ENCODE assay signal across 31 mouse cellular contexts in the genomic region with DNA sequence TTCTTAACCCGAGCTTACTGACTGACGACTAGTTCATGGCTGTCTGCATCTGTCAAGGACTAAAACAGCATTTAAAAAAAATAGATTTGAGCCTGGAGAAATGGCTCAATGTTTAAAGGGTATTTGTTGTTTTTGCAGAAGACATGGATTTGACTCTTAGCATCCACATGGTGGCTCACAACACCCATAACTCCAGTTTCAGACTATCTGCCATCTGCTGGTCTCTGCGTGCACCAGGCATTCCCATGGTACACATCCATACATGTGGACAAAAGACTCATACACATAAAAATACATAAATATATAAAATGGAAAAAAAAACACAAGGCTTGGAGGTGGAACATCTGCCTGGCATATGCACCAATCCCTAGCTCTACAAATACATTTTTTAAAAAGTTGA. TPM values are rescaled to one million over a fixed set of nuclear protein-coding genes. Genes with fewer than 3 reads are reported as not detected.
DNase-seq lines count a peak whose midpoint lies in the region; ATAC-seq and TF ChIP-seq lines count a peak whose summit lies in the region.
"Had no signal": no experiment of that assay in that cellular context is flagged by ENCODE, and none has a peak within 500 bp of the region (broad histone marks: within the 10 kb centered on the region; RNA-seq: fewer than 3 reads in every experiment).

No protein-coding gene starts in this region.

- TF ChIP-seq CTCF in forebrain, postnatal 0 days (IDR thresholded peaks at IDR 0.05; ENCODE audit: low read depth): peak; percentile 52
- TF ChIP-seq CTCF in kidney, adult 2 months (conservative IDR thresholded peaks at IDR 0.05; ENCODE audit: insufficient read depth, insufficient read length, low read depth, low read length): peak; percentile 29
- TF ChIP-seq CTCF in cortical plate, adult 2 months (IDR thresholded peaks at IDR 0.05; ENCODE audit: extremely low read depth, insufficient read depth, low read length): peak; percentile 39; the same call in 1 of the 2 replicates

- H3K27ac ChIP-seq in forebrain, postnatal 0 days (ENCODE audit: low read depth, low read length): no peak overlapping the region
- H3K27ac ChIP-seq in forebrain, embryonic 15.5 days (replicated peaks): no peak overlapping the region
- H3K27ac ChIP-seq in kidney, adult 2 months (ENCODE audit: insufficient read depth, low read depth, low read length): no peak overlapping the region
- H3K27ac ChIP-seq in cortical plate, adult 2 months (ENCODE audit: insufficient read depth, low read length): no peak overlapping the region
- H3K27ac ChIP-seq: embryonic facial prominence, embryonic 13.5 days; heart, embryonic 10.5 days; limb, embryonic 15.5 days; liver, embryonic 15.5 days had no signal

- H3K27me3 ChIP-seq in forebrain, postnatal 0 days (ENCODE audit: insufficient read depth, low read length): no peaks in the 10 kb centered on the region
- no peaks in the 10 kb centered on the region for H3K27me3 ChIP-seq in forebrain, embryonic 15.5 days
- H3K27me3 ChIP-seq in kidney, adult 2 months (replicated peaks; ENCODE audit: control insufficient read depth, insufficient read depth, low read length): no peaks in the 10 kb centered on the region
- H3K27me3 ChIP-seq: embryonic facial prominence, embryonic 13.5 days; limb, embryonic 15.5 days; liver, embryonic 15.5 days; Patski had no signal

- 0 out of 2 replicates have a peak, but pooled peaks have one; percentile 42 for ATAC-seq in forebrain, postnatal 0 days
- no peak for ATAC-seq in forebrain, embryonic 15.5 days (replicated peaks)
- ATAC-seq: CD4-positive, CD25-positive, alpha-beta regulatory T cell, adult 4 months; forebrain, embryonic 16.5 days; Patski had no signal

- H3K36me3 ChIP-seq in forebrain, postnatal 0 days (ENCODE audit: insufficient read depth): peaks cover 64% of the 10 kb centered on the region
- peaks cover 70% of the 10 kb centered on the region for H3K36me3 ChIP-seq in forebrain, embryonic 15.5 days
- peaks cover 11% of the 10 kb centered on the region for H3K36me3 ChIP-seq in kidney, adult 2 months (ENCODE audit: control insufficient read depth, insufficient read depth, low read length)

- H3K9me3 ChIP-seq in forebrain, postnatal 0 days (ENCODE audit: low read length): no peaks in the 10 kb centered on the region
- no peaks in the 10 kb centered on the region for H3K9me3 ChIP-seq in forebrain, embryonic 15.5 days
- H3K9me3 ChIP-seq: embryonic facial prominence, embryonic 13.5 days; heart, embryonic 10.5 days; limb, embryonic 15.5 days; liver, embryonic 15.5 days had no signal

- H3K9ac ChIP-seq in forebrain, postnatal 0 days: no peak overlapping the region
- H3K9ac ChIP-seq in forebrain, embryonic 15.5 days (replicated peaks): no peak overlapping the region
- H3K9ac ChIP-seq: embryonic facial prominence, embryonic 13.5 days; limb, embryonic 15.5 days; liver, embryonic 15.5 days had no signal

- WGBS in forebrain, postnatal 0 days: 95% methylated on average over 3 of the region's 3 CpGs
- 94% methylated on average over 3 of the region's 3 CpGs for WGBS in forebrain, embryonic 15.5 days
- WGBS in kidney, adult 2 months: 85% methylated on average over 3 of the region's 3 CpGs

- DNase-seq in forebrain, postnatal 0 days: peak; percentile 20
- DNase-seq in kidney, adult 2 months: no peak
- DNase-seq in kidney, postnatal 10 days: no peak
- DNase-seq in 3T3-L1 (ENCODE audit: low read depth, low spot score) (peak; percentile 9), liver (no peak)
- DNase-seq: adrenal gland, postnatal 36 days; cerebellum, adult 11-12 months; cerebellum, postnatal 14 days; embryo, embryonic 11 days; gastrocnemius, postnatal 36 days; kidney, adult 8-10 months; kidney, postnatal 25 days; left cerebral cortex, postnatal 4 days; lung, postnatal 10 days; thymus, adult 2 months; thymus, postnatal 4 days had no signal

- no peak overlapping the region for H3K4me3 ChIP-seq in forebrain, postnatal 0 days (ENCODE audit: low read depth, low read length)
- no peak overlapping the region for H3K4me3 ChIP-seq in forebrain, embryonic 15.5 days
- H3K4me3 ChIP-seq in kidney, adult 2 months (ENCODE audit: insufficient read depth, low read depth, low read length): no peak overlapping the region
- H3K4me3 ChIP-seq in cortical plate, adult 2 months (ENCODE audit: insufficient read depth, low read length): no peak overlapping the region
- H3K4me3 ChIP-seq: embryonic facial prominence, embryonic 13.5 days; heart, embryonic 10.5 days; limb, embryonic 15.5 days; liver, embryonic 15.5 days had no signal

- H3K4me2 ChIP-seq in forebrain, postnatal 0 days (ENCODE audit: low read depth): no peak overlapping the region
- H3K4me2 ChIP-seq in forebrain, embryonic 15.5 days (replicated peaks): no peak overlapping the region
- H3K4me2 ChIP-seq: embryonic facial prominence, embryonic 13.5 days; limb, embryonic 15.5 days; liver, embryonic 15.5 days; midbrain, embryonic 11.5 days had no signal

- TF ChIP-seq POLR2A in kidney, adult 2 months (IDR thresholded peaks at IDR 0.05; ENCODE audit: low read depth, low read length): no peak
- no peak for TF ChIP-seq POLR2A in cortical plate, adult 2 months (IDR thresholded peaks at IDR 0.05; ENCODE audit: extremely low read depth, insufficient read depth, low read length)

- no peaks in the 10 kb centered on the region for H3K4me1 ChIP-seq in forebrain, postnatal 0 days (ENCODE audit: insufficient read depth)
- H3K4me1 ChIP-seq in forebrain, embryonic 15.5 days: no peaks in the 10 kb centered on the region
- no peaks in the 10 kb centered on the region for H3K4me1 ChIP-seq in kidney, adult 2 months (ENCODE audit: control insufficient read depth, insufficient read depth, low read length)
- H3K4me1 ChIP-seq in cortical plate, adult 2 months (ENCODE audit: control insufficient read depth, insufficient read depth, low read length): no peaks in the 10 kb centered on the region
- H3K4me1 ChIP-seq: embryonic facial prominence, embryonic 13.5 days; heart, embryonic 10.5 days; limb, embryonic 15.5 days; liver, embryonic 15.5 days had no signal

RNA-seq across cellular contexts. Expression of gene Zyg11a, which starts 31.5 kb away (rescaled TPM):
- total RNA-seq in forebrain, postnatal 0 days (2014; rRNA removed): not detected in 2 replicates
- not detected in 2 replicates for polyA plus RNA-seq in forebrain, postnatal 0 days (2015; fragmentation: Nextera tagmentation; extraction: Ambion mirVana)
- not detected in 2 replicates for polyA plus RNA-seq in forebrain, embryonic 15.5 days (2015; fragmentation: Nextera tagmentation; extraction: Ambion mirVana)
- polyA plus RNA-seq in kidney, adult 2 months (2012; rRNA removed): 0.11 and 0.19 TPM in 2 replicates
- not detected in 2 replicates for polyA plus RNA-seq in cortical plate, adult 2 months (2012; rRNA removed)
- total RNA-seq: hematopoietic stem cell, adult 5-6 weeks; layer of hippocampus, adult 8-10 months; megakaryocyte progenitor cell, adult 5-6 weeks; monocyte, adult 5-6 weeks; neutrophil, adult 5-6 weeks had no signal
- polyA plus RNA-seq: CD4-positive, CD25-positive, alpha-beta regulatory T cell, adult 4 months; forebrain, embryonic 16.5 days; heart, embryonic 10.5 days; limb, embryonic 15.5 days; midbrain, embryonic 11.5 days had no signal

RNA-seq across cellular contexts. Expression of gene Zyg11b, which starts 51.6 kb away (rescaled TPM):
- 142 and 151 TPM in 2 replicates for total RNA-seq in forebrain, postnatal 0 days (2014; rRNA removed)
- 18.8 and 23.8 TPM in 2 replicates for polyA plus RNA-seq in forebrain, postnatal 0 days (2015; fragmentation: Nextera tagmentation; extraction: Ambion mirVana)
- 31.0 and 32.8 TPM in 2 replicates for polyA plus RNA-seq in forebrain, embryonic 15.5 days (2015; fragmentation: Nextera tagmentation; extraction: Ambion mirVana)
- 8.7 and 9.5 TPM in 2 replicates for polyA plus RNA-seq in kidney, adult 2 months (2012; rRNA removed)
- 47.2 and 47.5 TPM in 2 replicates for polyA plus RNA-seq in cortical plate, adult 2 months (2012; rRNA removed)

Comparison
In these comparisons a context has a peak if more than half of its experiments do, and no peak if none do; other contexts are left out.
1. DNase-seq: peak in forebrain, postnatal 0 days (single experiment) and 3T3-L1 (single experiment); none in kidney, adult 2 months (single experiment), kidney, postnatal 10 days (single experiment) and liver (single experiment).
2. Peak in every context shown above with its lines, with median percentiles within 50 percentile points of each other: CTCF ChIP-seq.